Mouse (Mus musculus) adrenal gland, adult 8-10 months (tissue): Measurements from ENCODE around the gene Stard10. TPM values are rescaled to one million over a fixed set of nuclear protein-coding genes. Genes with fewer than 3 reads are reported as not detected.
A peak's percentile ranks its signal among the peaks of the same experiment; 100 is the strongest.

Source experiments
- DNase-seq: peaks from one replicate; pipeline ENCODE4 v3.0.0; 2022
- total RNA-seq, 4 experiments: library from RNA; stranded (reverse); gene quantifications; 2 replicates each; pipeline ENCODE4 v1.2.4; 2022

Gene Stard10
- total RNA-seq, 4 experiments from 2014 or later: 39.3 to 195 (median 109) TPM

- DNase-seq: no peak
Observed at GRCm38 (mm10) chr7:101306841-101307240, 10.0 kb upstream of the Stard10 start.

- DNase-seq: no peak
Observed at GRCm38 (mm10) chr7:101309985-101310326, 6.9 kb upstream of the Stard10 start.

- DNase-seq: peak; percentile 97
Observed at GRCm38 (mm10) chr7:101310327-101311028, 6.4 kb upstream of the Stard10 start.

- DNase-seq: no peak
Observed at GRCm38 (mm10) chr7:101311061-101311460, 5.8 kb upstream of the Stard10 start.

GRCm38 (mm10) chr7:101313033-101313432, 3.9 kb upstream of the Stard10 start:
- no peak for DNase-seq

- no peak for DNase-seq
Observed at GRCm38 (mm10) chr7:101314396-101314795, 2.5 kb upstream of the Stard10 start.

- DNase-seq: no peak
Observed at GRCm38 (mm10) chr7:101315699-101316098, 1.2 kb upstream of the Stard10 start.

- no peak for DNase-seq
Observed at GRCm38 (mm10) chr7:101316591-101317001, 290 bp upstream of the Stard10 start.

GRCm38 (mm10) chr7:101318848-101319247, 2.0 kb downstream of the Stard10 start:
- DNase-seq: no peak

- no peak for DNase-seq
Observed at GRCm38 (mm10) chr7:101319796-101320195, 2.9 kb downstream of the Stard10 start.

- DNase-seq: no peak
Observed at GRCm38 (mm10) chr7:101320399-101321217, 3.7 kb downstream of the Stard10 start.

- no peak for DNase-seq
Observed at GRCm38 (mm10) chr7:101321218-101321827, 4.4 kb downstream of the Stard10 start.

- DNase-seq: no peak
Observed at GRCm38 (mm10) chr7:101323141-101323594, 6.3 kb downstream of the Stard10 start.

GRCm38 (mm10) chr7:101324142-101324962, 7.5 kb downstream of the Stard10 start:
- no peak for DNase-seq

- no peak for DNase-seq
Observed at GRCm38 (mm10) chr7:101326006-101326405, 9.1 kb downstream of the Stard10 start.

- DNase-seq: no peak
Observed at GRCm38 (mm10) chr7:101327263-101327662, 10.4 kb downstream of the Stard10 start.

GRCm38 (mm10) chr7:101327786-101328185, 10.9 kb downstream of the Stard10 start:
- DNase-seq: no peak

- no peak for DNase-seq
Observed at GRCm38 (mm10) chr7:101328621-101329158, 11.8 kb downstream of the Stard10 start.

- no peak for DNase-seq
Observed at GRCm38 (mm10) chr7:101329606-101330005, 12.7 kb downstream of the Stard10 start.

GRCm38 (mm10) chr7:101330074-101330840, 13.4 kb downstream of the Stard10 start:
- DNase-seq: peak; percentile 60

GRCm38 (mm10) chr7:101330841-101331173, 13.9 kb downstream of the Stard10 start:
- no peak for DNase-seq
